Mouse (Mus musculus) thymus, postnatal 36 days (tissue): ENCODE data around the gene Dusp16.

Experiments used
- DNase-seq, 2 experiments: peaks; one replicate each; pipeline ENCODE4 v3.0.0; 2022; ENCODE audit warnings: mixed read lengths in 2 of 2

The Dusp16 gene

GRCm38 (mm10) chr6:134792141-134793045 lies at the start of gene Dusp16:
Gene Dusp16 (minus strand): TSS chr6:134792625.
- peak; percentile 64 to 72 for DNase-seq

- DNase-seq, result no peak
Measured at GRCm38 (mm10) chr6:134840346-134840745, 47.9 kb upstream of the Dusp16 start.

GRCm38 (mm10) chr6:134838111-134838510 lies 45.7 kb upstream of the Dusp16 start:
- no peak for DNase-seq

- no peak for DNase-seq
Measured at GRCm38 (mm10) chr6:134834585-134835251, 42.3 kb upstream of the Dusp16 start.

- no peak for DNase-seq
Measured at GRCm38 (mm10) chr6:134830776-134831175, 38.4 kb upstream of the Dusp16 start.

GRCm38 (mm10) chr6:134829786-134830700 lies 37.6 kb upstream of the Dusp16 start, which contains the start of gene Crebl2:
Gene Crebl2 (plus strand): TSS chr6:134830154.
- peak; percentile 96 to 97 for DNase-seq

- DNase-seq, result peak; percentile 29 to 40
Measured at GRCm38 (mm10) chr6:134822844-134823243, 30.4 kb upstream of the Dusp16 start.

GRCm38 (mm10) chr6:134820411-134820810 lies 28.0 kb upstream of the Dusp16 start:
- no peak for DNase-seq

GRCm38 (mm10) chr6:134819741-134820140 lies 27.3 kb upstream of the Dusp16 start:
- no peak for DNase-seq

- DNase-seq, result no peak
Measured at GRCm38 (mm10) chr6:134817051-134817928, 24.9 kb upstream of the Dusp16 start.

GRCm38 (mm10) chr6:134813066-134813465 lies 20.6 kb upstream of the Dusp16 start:
- DNase-seq, result no peak

- DNase-seq, result no peak
Measured at GRCm38 (mm10) chr6:134807794-134808193, 15.4 kb upstream of the Dusp16 start.

GRCm38 (mm10) chr6:134807091-134807490 lies 14.7 kb upstream of the Dusp16 start:
- no peak for DNase-seq

- no peak for DNase-seq
Measured at GRCm38 (mm10) chr6:134806130-134806529, 13.7 kb upstream of the Dusp16 start.

GRCm38 (mm10) chr6:134804736-134805277 lies 12.4 kb upstream of the Dusp16 start:
- DNase-seq, result no peak

GRCm38 (mm10) chr6:134802641-134803043 lies 10.2 kb upstream of the Dusp16 start:
- DNase-seq, result no peak

- DNase-seq, result no peak
Measured at GRCm38 (mm10) chr6:134801483-134801882, 9.1 kb upstream of the Dusp16 start.

- DNase-seq, result no peak
Measured at GRCm38 (mm10) chr6:134796297-134796696, 3.9 kb upstream of the Dusp16 start.

- DNase-seq, result peak; percentile 82 to 84
Measured at GRCm38 (mm10) chr6:134793911-134794520, 1.6 kb upstream of the Dusp16 start.

- DNase-seq, result no peak
Measured at GRCm38 (mm10) chr6:134793046-134793806, 801 bp upstream of the Dusp16 start.
